Mouse (Mus musculus) midbrain, embryonic 14.5 days (tissue): Measurements from ENCODE around the gene Hist1h2af. TPM values are rescaled to one million over a fixed set of nuclear protein-coding genes. Genes with fewer than 3 reads are reported as not detected.
"Not testable (repeated sequence)": the region's sequence is repeated elsewhere in the genome, so short reads cannot be mapped to it uniquely, and the experiment has no call there.

Source experiments
- ATAC-seq: fragments of 200-750 bp; cut with Nextera tagmentation; 2 replicates; pipeline ENCODE4 v1.8.0; 2017; ENCODE audit warnings: moderate number of reproducible peaks, moderate library complexity; ENCODE audit not compliant: low FRiP score, low TSS enrichment
- DNase-seq: peaks from one replicate; pipeline ENCODE4 v3.0.0-alpha.2; 2015
- H3K27ac ChIP-seq: fragments of 300-500 bp; sonication (generic); replicated peaks from 2 replicates; pipeline ENCODE4 v1.5.1; 2014; ENCODE audit warnings: mild to moderate bottlenecking, low read depth, low read length, moderate library complexity
- H3K27me3 ChIP-seq: fragments of 300-500 bp; sonication (generic); 2 replicates; pipeline ENCODE4 v1.6.1; 2014; ENCODE audit warnings: low read length, control low read depth, mixed read lengths; ENCODE audit not compliant: control insufficient read depth, insufficient read depth
- H3K36me3 ChIP-seq: fragments of 300-500 bp; sonication (generic); 2 replicates; pipeline ENCODE4 v1.6.1; 2014; ENCODE audit warnings: low read length, control low read depth; ENCODE audit not compliant: control insufficient read depth, insufficient read depth
- H3K4me1 ChIP-seq: fragments of 300-500 bp; sonication (generic); 2 replicates; pipeline ENCODE4 v1.6.1; 2014; ENCODE audit warnings: mild to moderate bottlenecking, antibody characterized with exemption, low read length, control low read depth; ENCODE audit not compliant: control insufficient read depth, insufficient read depth
- H3K4me2 ChIP-seq: fragments of 300-500 bp; sonication (generic); 2 replicates; pipeline ENCODE4 v1.6.1; 2014; ENCODE audit warnings: mild to moderate bottlenecking, low read length, moderate library complexity
- H3K4me3 ChIP-seq: fragments of 300-500 bp; sonication (generic); replicated peaks from 2 replicates; pipeline ENCODE4 v1.5.1; 2014; ENCODE audit warnings: low read depth, low read length
- H3K9ac ChIP-seq: fragments of 300-500 bp; sonication (generic); replicated peaks from 2 replicates; pipeline ENCODE4 v1.6.1; 2014; ENCODE audit warnings: mild to moderate bottlenecking, low read length, moderate library complexity
- H3K9me3 ChIP-seq: fragments of 300-500 bp; sonication (generic); 2 replicates; pipeline ENCODE4 v1.6.1; 2016; ENCODE audit warnings: low read length, control low read depth, mixed read lengths; ENCODE audit not compliant: control insufficient read depth
- WGBS: fragments of 180-500 bp; shearing (Covaris S2); extraction: QIAGEN DNeasy Blood & Tissue Kit; methylation state at CpG from one replicate; pipeline ENCODE4 v1.1.7; 2014; 5-methylcytosine and 5-hydroxymethylcytosine counted together
- polyA plus RNA-seq: library from polyadenylated mRNA; unstranded; fragments of >200 nt; fragmentation: Nextera tagmentation; extraction: Ambion mirVana; gene quantifications from 2 replicates; pipeline ENCODE4 v1.2.1, GENCODE M21; 2014

Hist1h2af gene
- polyA plus RNA-seq, 1 experiment from 2014 or later, result 3.4 TPM

GRCm38 (mm10) chr13:23570261-23571021, 36.7 kb downstream of the Hist1h2af start:
- peak; percentile 12 for ATAC-seq

GRCm38 (mm10) chr13:23571022-23571503, 37.4 kb downstream of the Hist1h2af start, which contains the start of the genes Hist1h2ae and Hist1h2bg:
Gene Hist1h2ae (minus strand): TSS chr13:23571220.
Gene Hist1h2bg (plus strand): TSS chr13:23571396.
- Histone ChIP-seq H3K9ac (peak within 1 kb of the TSS; percentile 46), H3K9me3 (no peaks in the 10 kb centered on the region), H3K27me3 (no peaks in the 10 kb centered on the region), H3K27ac (peak within 1 kb of the TSS; percentile 89), H3K36me3 (no peaks in the 10 kb centered on the region), H3K4me1 (peaks cover 22% of the 10 kb centered on the region), H3K4me3 (peak within 1 kb of the TSS; percentile 33), H3K4me2 (peak within 1 kb of the TSS; percentile 59)
- DNase-seq, result peak; percentile 92
- 0% methylated on average over 18 of the region's 18 CpGs for WGBS
- peak; percentile 90 for ATAC-seq

More at GRCm38 (mm10) chr13:23570261-23571021, 36.7 kb downstream of the Hist1h2af start:
- H3K4me1 ChIP-seq, result peaks cover 22% of the 10 kb centered on the region
- not testable (repeated sequence) for H3K27me3 ChIP-seq, H3K36me3 ChIP-seq, H3K9me3 ChIP-seq
- H3K4me2 ChIP-seq, result peak overlapping the region; percentile 59
- DNase-seq, result peak; percentile 40
- peak overlapping the region; percentile 41; the same call in 1 of the 2 replicates for H3K9ac ChIP-seq
- under 1% methylated on average over 20 of the region's 41 CpGs for WGBS
- peak overlapping the region; percentile 89 for H3K27ac ChIP-seq
- peak overlapping the region; percentile 33 for H3K4me3 ChIP-seq

GRCm38 (mm10) chr13:23571504-23572217, 38.0 kb downstream of the Hist1h2af start:
- under 1% methylated on average over 12 of the region's 34 CpGs for WGBS
- Histone ChIP-seq H3K4me3 (peak overlapping the region; percentile 33), H3K4me2 (peak overlapping the region; percentile 59), H3K4me1 (peaks cover 28% of the 10 kb centered on the region), H3K27ac (peak overlapping the region; percentile 89), H3K9ac (peak overlapping the region; percentile 46)
- DNase-seq, result peak; percentile 40
- not testable (repeated sequence) for H3K36me3 ChIP-seq, H3K27me3 ChIP-seq, H3K9me3 ChIP-seq, ATAC-seq

GRCm38 (mm10) chr13:23572218-23573033, 38.7 kb downstream of the Hist1h2af start:
- Histone ChIP-seq H3K27ac (peak overlapping the region; percentile 89), H3K4me1 (peaks cover 35% of the 10 kb centered on the region), H3K4me2 (peak overlapping the region; percentile 59), H3K9me3 (no peaks in the 10 kb centered on the region), H3K4me3 (peak overlapping the region; percentile 33), H3K27me3 (no peaks in the 10 kb centered on the region), H3K36me3 (no peaks in the 10 kb centered on the region), H3K9ac (peak overlapping the region; percentile 46; the same call in 1 of the 2 replicates)
- 38% methylated on average over 2 of the region's 2 CpGs for WGBS
- ATAC-seq (no peak), DNase-seq (no peak)

- DNase-seq, H3K9me3 ChIP-seq, ATAC-seq, H3K9ac ChIP-seq, H3K27me3 ChIP-seq, H3K36me3 ChIP-seq: not testable (repeated sequence)
- Histone ChIP-seq H3K4me3 (peak overlapping the region; percentile 33), H3K4me1 (peaks cover 35% of the 10 kb centered on the region), H3K4me2 (peak overlapping the region; percentile 59), H3K27ac (0 out of 2 replicates have a peak overlapping the region, but pooled peaks have one; percentile 37)
- 8% methylated on average over 17 of the region's 20 CpGs for WGBS
Observed at GRCm38 (mm10) chr13:23573034-23573897, 39.6 kb downstream of the Hist1h2af start.

GRCm38 (mm10) chr13:23573898-23574524, 40.3 kb downstream of the Hist1h2af start, which contains the start of the genes Hist1h2bf and Hist1h2ad:
Gene Hist1h2bf (minus strand): TSS chr13:23574196.
Gene Hist1h2ad (plus strand): TSS chr13:23574381.
- DNase-seq, result peak; percentile 98
- H3K27me3 ChIP-seq, H3K9ac ChIP-seq, H3K36me3 ChIP-seq, H3K9me3 ChIP-seq: not testable (repeated sequence)
- Histone ChIP-seq H3K4me2 (peak within 1 kb of the TSS; percentile 59), H3K4me3 (peak within 1 kb of the TSS; percentile 36), H3K4me1 (peaks cover 35% of the 10 kb centered on the region), H3K27ac (peak within 1 kb of the TSS; percentile 76)
- ATAC-seq, result peak; percentile 91
- WGBS, result under 1% methylated on average over 33 of the region's 42 CpGs

- H3K4me2 ChIP-seq, result peak overlapping the region; percentile 59
- not testable (repeated sequence) for H3K27me3 ChIP-seq, H3K9me3 ChIP-seq, H3K36me3 ChIP-seq, H3K9ac ChIP-seq
- WGBS, result 0% methylated on average over 5 of the region's 39 CpGs
- H3K4me3 ChIP-seq, result peak overlapping the region; percentile 36
- peak; percentile 37 for DNase-seq
- ATAC-seq, result 0 out of 2 replicates have a peak, but pooled peaks have one; percentile 0
- H3K27ac ChIP-seq, result peak overlapping the region; percentile 76
- peaks cover 35% of the 10 kb centered on the region for H3K4me1 ChIP-seq
Observed at GRCm38 (mm10) chr13:23574546-23575170, 41.0 kb downstream of the Hist1h2af start.
